ENCODE assay signal across 9 mouse cellular contexts in the genomic region with DNA sequence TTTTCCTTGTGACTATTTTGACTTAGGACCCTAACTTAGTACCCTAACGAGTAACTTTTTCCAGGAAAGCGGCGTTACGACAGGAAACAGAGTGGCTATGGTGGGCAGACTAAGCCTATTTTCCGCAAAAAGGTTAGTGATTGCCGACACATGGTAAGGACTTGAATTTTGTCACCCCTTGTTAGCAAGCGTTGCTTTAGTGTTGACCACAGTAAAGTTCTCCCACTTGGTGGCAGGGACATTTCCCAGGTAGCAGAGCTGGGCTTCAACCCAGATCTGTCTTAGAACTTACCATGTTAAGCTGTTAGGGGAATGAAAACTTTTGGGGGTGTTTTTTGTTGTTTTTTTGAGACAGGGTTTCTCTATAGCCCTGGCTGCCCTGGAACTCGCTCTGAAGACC. TPM values are rescaled to one million over a fixed set of nuclear protein-coding genes. Genes with fewer than 3 reads are reported as not detected.
A peak's percentile ranks its signal among the peaks of the same experiment; 100 is the strongest.
DNase-seq lines count a peak whose midpoint lies in the region; ATAC-seq and TF ChIP-seq lines count a peak whose summit lies in the region.
"Had no signal": no experiment of that assay in that cellular context is flagged by ENCODE, and none has a peak within 500 bp of the region (broad histone marks: within the 10 kb centered on the region; RNA-seq: fewer than 3 reads in every experiment).

No protein-coding gene starts in this region.

- TF ChIP-seq POLR2A in embryonic fibroblast, embryonic 13.5 days (IDR thresholded peaks at IDR 0.05; ENCODE audit: low read depth, low read length), result 0 out of 2 replicates have a peak, but pooled peaks have one; percentile 6

- DNase-seq in lung, embryonic 14.5 days, result no peak
- DNase-seq in lung, postnatal 10 days, result no peak
- no peak for DNase-seq in limb, embryonic 11.5 days (ENCODE audit: low spot score)
- no peak for DNase-seq in gastrocnemius, postnatal 36 days
- no peak for DNase-seq in frontal cortex, adult 2 months (ENCODE audit: extremely low spot score in 1 of 2, low spot score in 1 of 2)
- no peak for DNase-seq in cerebellum, postnatal 4 days (ENCODE audit: low spot score in 2 of 2)
- DNase-seq: gastrocnemius, postnatal 14 days had no signal

- peak overlapping the region; percentile 94; the same call in 1 of the 2 replicates for H3K27ac ChIP-seq in lung, embryonic 14.5 days (ENCODE audit: low read depth)
- peak overlapping the region; percentile 18; the same call in 1 of the 2 replicates for H3K27ac ChIP-seq in embryonic fibroblast, embryonic 13.5 days (ENCODE audit: insufficient read depth, low read length)
- no peak overlapping the region for H3K27ac ChIP-seq in limb, embryonic 11.5 days (replicated peaks; ENCODE audit: low read depth, low read length)
- no peak overlapping the region for H3K27ac ChIP-seq in neural tube, embryonic 15.5 days (replicated peaks)

- H3K9ac ChIP-seq in lung, embryonic 14.5 days, result peak overlapping the region; percentile 75
- peak overlapping the region; percentile 75 for H3K9ac ChIP-seq in limb, embryonic 11.5 days (ENCODE audit: low read length)
- H3K9ac ChIP-seq in neural tube, embryonic 15.5 days (replicated peaks), result peak overlapping the region; percentile 46

- no peaks in the 10 kb centered on the region for H3K9me3 ChIP-seq in lung, embryonic 14.5 days (ENCODE audit: low read depth, low read length)
- no peaks in the 10 kb centered on the region for H3K9me3 ChIP-seq in limb, embryonic 11.5 days (ENCODE audit: control insufficient read depth, low read length)
- H3K9me3 ChIP-seq in neural tube, embryonic 15.5 days (replicated peaks), result no peaks in the 10 kb centered on the region

- intact Hi-C loops in gastrocnemius, postnatal 36 days (cut with DNase I), result no loop called here

- ATAC-seq in lung, embryonic 14.5 days (ENCODE audit: insufficient read depth), result no peak
- ATAC-seq in limb, embryonic 11.5 days (ENCODE audit: insufficient number of reproducible peaks, low FRiP score, low TSS enrichment, low read depth), result no peak
- ATAC-seq in neural tube, embryonic 15.5 days (ENCODE audit: low FRiP score), result no peak

- H3K4me2 ChIP-seq in lung, embryonic 14.5 days, result peak overlapping the region; percentile 69
- peak overlapping the region; percentile 51 for H3K4me2 ChIP-seq in limb, embryonic 11.5 days (ENCODE audit: low read depth, severe bottlenecking)
- H3K4me2 ChIP-seq in neural tube, embryonic 15.5 days, result peak overlapping the region; percentile 58

- no peak for TF ChIP-seq CTCF in lung, embryonic 14.5 days (IDR thresholded peaks at IDR 0.05; ENCODE audit: low read depth)
- TF ChIP-seq CTCF in embryonic fibroblast, embryonic 13.5 days (IDR thresholded peaks at IDR 0.05; ENCODE audit: borderline replicate concordance, insufficient read depth, low read length), result no peak

- peaks cover 21% of the 10 kb centered on the region for H3K36me3 ChIP-seq in lung, embryonic 14.5 days (ENCODE audit: insufficient read depth)
- no peaks in the 10 kb centered on the region; the same call in 1 of the 2 replicates for H3K36me3 ChIP-seq in limb, embryonic 11.5 days (ENCODE audit: control insufficient read depth, insufficient read depth, low read length)
- H3K36me3 ChIP-seq in neural tube, embryonic 15.5 days, result no peaks in the 10 kb centered on the region

- no peaks in the 10 kb centered on the region for H3K4me1 ChIP-seq in lung, embryonic 14.5 days (ENCODE audit: insufficient read depth)
- no peaks in the 10 kb centered on the region for H3K4me1 ChIP-seq in embryonic fibroblast, embryonic 13.5 days (ENCODE audit: control insufficient read depth, insufficient read depth, low read length)
- no peaks in the 10 kb centered on the region for H3K4me1 ChIP-seq in limb, embryonic 11.5 days (ENCODE audit: control insufficient read depth, insufficient read depth, low read length)
- H3K4me1 ChIP-seq in neural tube, embryonic 15.5 days, result peaks cover 16% of the 10 kb centered on the region

- whole genome bisulfite sequencing in lung, embryonic 14.5 days, result 21% methylated on average over 8 of the region's 8 CpGs
- WGBS in limb, embryonic 11.5 days, result 34% methylated on average over 8 of the region's 8 CpGs
- WGBS in neural tube, embryonic 15.5 days, result 31% methylated on average over 8 of the region's 8 CpGs

- no peaks in the 10 kb centered on the region for H3K27me3 ChIP-seq in lung, embryonic 14.5 days (ENCODE audit: insufficient read depth, low read length)
- H3K27me3 ChIP-seq in limb, embryonic 11.5 days (ENCODE audit: control insufficient read depth, insufficient read depth, low read length), result no peaks in the 10 kb centered on the region
- no peaks in the 10 kb centered on the region for H3K27me3 ChIP-seq in neural tube, embryonic 15.5 days (replicated peaks)

- peak overlapping the region; percentile 54 for H3K4me3 ChIP-seq in lung, embryonic 14.5 days (ENCODE audit: low read depth, low read length)
- peak overlapping the region; percentile 73 for H3K4me3 ChIP-seq in embryonic fibroblast, embryonic 13.5 days (ENCODE audit: insufficient read depth, low read length)
- H3K4me3 ChIP-seq in limb, embryonic 11.5 days (ENCODE audit: low read depth, low read length), result peak overlapping the region; percentile 49
- peak overlapping the region; percentile 47 for H3K4me3 ChIP-seq in neural tube, embryonic 15.5 days (replicated peaks)

RNA-seq across cellular contexts. Expression of a gene that starts 1.0 kb away (rescaled TPM):
- 491 and 582 TPM in 2 replicates for polyA plus RNA-seq in lung, embryonic 14.5 days (2014; fragmentation: Nextera tagmentation; extraction: Ambion mirVana)
- polyA plus RNA-seq in embryonic fibroblast, embryonic 13.5 days (2011; ENCODE audit: insufficient read length, low read depth, missing spikeins), result 765 and 790 TPM in 2 replicates
- polyA plus RNA-seq in limb, embryonic 11.5 days (2014; fragmentation: Nextera tagmentation; extraction: Ambion mirVana), result 425 and 470 TPM in 2 replicates
- 184 and 216 TPM in 2 replicates for polyA plus RNA-seq in neural tube, embryonic 15.5 days (2015; fragmentation: Nextera tagmentation; extraction: Ambion mirVana)
- 100 to 1,000 TPM in 1 of 2 experiments, 10 to 100 TPM in 1; 83.8 to 131 TPM for total RNA-seq in gastrocnemius, postnatal 36 days (2021)
- 453 and 529 TPM in 2 replicates for polyA plus RNA-seq in frontal cortex, adult 2 months (2012; rRNA removed)

RNA-seq across cellular contexts. Expression of a gene that starts 3.1 kb away (rescaled TPM):
- 0.84 and 1.2 TPM in 2 replicates for polyA plus RNA-seq in lung, embryonic 14.5 days (2014; fragmentation: Nextera tagmentation; extraction: Ambion mirVana)
- 0.61 TPM in 1 of 2 replicates, not detected in the other for polyA plus RNA-seq in embryonic fibroblast, embryonic 13.5 days (2011; ENCODE audit: insufficient read length, low read depth, missing spikeins)
- polyA plus RNA-seq in limb, embryonic 11.5 days (2014; fragmentation: Nextera tagmentation; extraction: Ambion mirVana), result 0.93 and 1.2 TPM in 2 replicates
- 0.75 and 2.6 TPM in 2 replicates for polyA plus RNA-seq in neural tube, embryonic 15.5 days (2015; fragmentation: Nextera tagmentation; extraction: Ambion mirVana)
- under 1 TPM; 0.15 TPM for total RNA-seq in gastrocnemius, postnatal 36 days (2021)
- polyA plus RNA-seq in frontal cortex, adult 2 months (2012; rRNA removed), result 0.76 and 1.3 TPM in 2 replicates

RNA-seq across cellular contexts. Expression of a gene that starts 14.5 kb away (rescaled TPM):
- 3.0 and 5.1 TPM in 2 replicates for polyA plus RNA-seq in lung, embryonic 14.5 days (2014; fragmentation: Nextera tagmentation; extraction: Ambion mirVana)
- polyA plus RNA-seq in embryonic fibroblast, embryonic 13.5 days (2011; ENCODE audit: insufficient read length, low read depth, missing spikeins), result 11.2 and 14.7 TPM in 2 replicates
- polyA plus RNA-seq in limb, embryonic 11.5 days (2014; fragmentation: Nextera tagmentation; extraction: Ambion mirVana), result 4.0 and 5.1 TPM in 2 replicates
- 4.1 and 7.2 TPM in 2 replicates for polyA plus RNA-seq in neural tube, embryonic 15.5 days (2015; fragmentation: Nextera tagmentation; extraction: Ambion mirVana)
- 1 to 10 TPM; 1.6 TPM for total RNA-seq in gastrocnemius, postnatal 36 days (2021)
- 7.1 and 8.0 TPM in 2 replicates for polyA plus RNA-seq in frontal cortex, adult 2 months (2012; rRNA removed)

RNA-seq across cellular contexts. Expression of a gene that starts 14.5 kb away (rescaled TPM):
- 112 TPM in 2 replicates for polyA plus RNA-seq in lung, embryonic 14.5 days (2014; fragmentation: Nextera tagmentation; extraction: Ambion mirVana)
- 113 and 117 TPM in 2 replicates for polyA plus RNA-seq in embryonic fibroblast, embryonic 13.5 days (2011; ENCODE audit: insufficient read length, low read depth, missing spikeins)
- polyA plus RNA-seq in limb, embryonic 11.5 days (2014; fragmentation: Nextera tagmentation; extraction: Ambion mirVana), result 144 and 172 TPM in 2 replicates
- 134 and 144 TPM in 2 replicates for polyA plus RNA-seq in neural tube, embryonic 15.5 days (2015; fragmentation: Nextera tagmentation; extraction: Ambion mirVana)
- total RNA-seq in gastrocnemius, postnatal 36 days (2021), result 10 to 100 TPM; 42.1 to 46.4 TPM
- polyA plus RNA-seq in frontal cortex, adult 2 months (2012; rRNA removed), result 112 and 121 TPM in 2 replicates

RNA-seq across cellular contexts. Expression of a gene that starts 44.8 kb away (rescaled TPM):
- polyA plus RNA-seq in lung, embryonic 14.5 days (2014; fragmentation: Nextera tagmentation; extraction: Ambion mirVana), result 81.8 and 88.5 TPM in 2 replicates
- 33.3 and 34.3 TPM in 2 replicates for polyA plus RNA-seq in embryonic fibroblast, embryonic 13.5 days (2011; ENCODE audit: insufficient read length, low read depth, missing spikeins)
- 79.4 and 81.4 TPM in 2 replicates for polyA plus RNA-seq in limb, embryonic 11.5 days (2014; fragmentation: Nextera tagmentation; extraction: Ambion mirVana)
- polyA plus RNA-seq in neural tube, embryonic 15.5 days (2015; fragmentation: Nextera tagmentation; extraction: Ambion mirVana), result 51.9 and 62.5 TPM in 2 replicates
- total RNA-seq in gastrocnemius, postnatal 36 days (2021), result 10 to 100 TPM in 1 of 2 experiments, 1 to 10 TPM in 1; 9.3 to 13.4 TPM
- 13.0 and 13.1 TPM in 2 replicates for polyA plus RNA-seq in frontal cortex, adult 2 months (2012; rRNA removed)

Comparison
In these comparisons a context has a peak if more than half of its experiments do, and no peak if none do; other contexts are left out.
1. H3K27ac ChIP-seq: peak in lung, embryonic 14.5 days (single experiment) and embryonic fibroblast, embryonic 13.5 days (single experiment); none in limb, embryonic 11.5 days (single experiment) and neural tube, embryonic 15.5 days (single experiment).
2. Peak in every context shown above with its lines, with median percentiles within 50 percentile points of each other: H3K4me2 ChIP-seq, H3K4me3 ChIP-seq and H3K9ac ChIP-seq.